Mouse (Mus musculus): ENCODE data around the gene Plk5.

GRCm38 (mm10) chr10:80386735-80387471 lies 30.6 kb downstream of the Plk5 start:
- TF ChIP-seq POLR2A (IDR thresholded peaks at IDR 0.05; ENCODE audit: low read depth, low read length) (no peak), CTCF (conservative IDR thresholded peaks at IDR 0.05; ENCODE audit: insufficient read depth, insufficient read length, low read depth, low read length) (no peak)
